ENCODE assay signal across 8 mouse cellular contexts in the genomic region with DNA sequence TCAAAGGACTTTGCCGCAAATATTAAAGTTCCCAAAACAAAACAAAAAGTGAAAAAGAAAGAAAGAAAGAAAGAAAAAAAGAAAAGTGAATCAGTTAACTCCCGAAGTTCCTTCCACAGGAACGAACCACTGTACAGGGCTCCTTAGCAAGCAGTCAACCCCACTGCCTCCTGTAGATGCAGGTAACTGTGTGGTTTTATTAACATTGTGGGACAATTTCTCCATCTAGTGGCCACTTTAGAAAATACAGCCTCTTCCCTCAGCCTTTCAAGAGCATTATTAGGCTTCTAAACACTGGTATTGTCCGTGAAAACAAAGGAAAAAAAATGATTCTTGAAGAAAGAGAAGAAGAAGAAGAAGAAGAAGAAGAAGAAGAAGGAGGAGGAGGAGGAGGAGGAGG.
DNase-seq lines count a peak whose midpoint lies in the region; ATAC-seq lines count a peak whose summit lies in the region.
"Had no signal": no experiment of that assay in that cellular context is flagged by ENCODE, and none has a peak within 500 bp of the region (broad histone marks: within the 10 kb centered on the region; RNA-seq: fewer than 3 reads in every experiment).

No protein-coding gene starts in this region.

- WGBS in hindbrain, embryonic 15.5 days, result 37% methylated on average over 4 of the region's 4 CpGs

- H3K27me3 ChIP-seq in hindbrain, embryonic 15.5 days, result no peaks in the 10 kb centered on the region
- H3K27me3 ChIP-seq: liver, embryonic 15.5 days had no signal

- H3K36me3 ChIP-seq in hindbrain, embryonic 15.5 days, result no peaks in the 10 kb centered on the region
- H3K36me3 ChIP-seq: liver, embryonic 15.5 days had no signal

- peak; percentile 28 for DNase-seq in left cerebral cortex, adult 11 months (ENCODE audit: low spot score)
- no peak for DNase-seq in left cerebral cortex, adult 8-10 months (ENCODE audit: low spot score in 2 of 2)
- DNase-seq in MEL-GATA-1-ER (ENCODE audit: extremely low read depth, low read depth), result peak; percentile 39
- DNase-seq in brain, embryonic 18.5 days (ENCODE audit: low read depth, low spot score), result peak; percentile 69
- DNase-seq in naive thymus-derived CD4-positive, alpha-beta T cell, adult 2 months (ENCODE audit: low read depth), result peak; percentile 6
- DNase-seq in gastrocnemius, postnatal 25 days, result no peak

- ATAC-seq in hindbrain, embryonic 15.5 days (ENCODE audit: low FRiP score, low read depth), result peak; percentile 72

- no peak overlapping the region for H3K9ac ChIP-seq in hindbrain, embryonic 15.5 days
- H3K9ac ChIP-seq: liver, embryonic 15.5 days had no signal

- no peak overlapping the region for H3K4me3 ChIP-seq in hindbrain, embryonic 15.5 days
- H3K4me3 ChIP-seq: liver, embryonic 15.5 days had no signal

- H3K27ac ChIP-seq in hindbrain, embryonic 15.5 days (replicated peaks), result no peak overlapping the region
- H3K27ac ChIP-seq: liver, embryonic 15.5 days had no signal

- no peaks in the 10 kb centered on the region for H3K4me1 ChIP-seq in hindbrain, embryonic 15.5 days (replicated peaks)
- H3K4me1 ChIP-seq: liver, embryonic 15.5 days had no signal

- no peak overlapping the region for H3K4me2 ChIP-seq in hindbrain, embryonic 15.5 days
- H3K4me2 ChIP-seq: liver, embryonic 15.5 days had no signal

- H3K9me3 ChIP-seq in hindbrain, embryonic 15.5 days, result no peaks in the 10 kb centered on the region
- H3K9me3 ChIP-seq: liver, embryonic 15.5 days had no signal

Comparison
In these comparisons a context has a peak if more than half of its experiments do, and no peak if none do; other contexts are left out.
1. DNase-seq: peak in left cerebral cortex, adult 11 months (single experiment), MEL-GATA-1-ER (single experiment), brain, embryonic 18.5 days (single experiment) and naive thymus-derived CD4-positive, alpha-beta T cell, adult 2 months (single experiment); none in left cerebral cortex, adult 8-10 months (0 of 2) and gastrocnemius, postnatal 25 days (single experiment).